Mouse (Mus musculus) left cerebral cortex, adult 2 months (tissue): ENCODE measurements around the gene Hpcal1. TPM values are rescaled to one million over a fixed set of nuclear protein-coding genes. Genes with fewer than 3 reads are reported as not detected.

ENCODE experiments used
- DNase-seq, 2 experiments: peaks; one replicate each; pipeline ENCODE4 v3.0.0; 2021 to 2022; ENCODE audit warnings: low spot score in 2 of 2, mixed read lengths in 1 of 2; ENCODE audit errors: extremely low spot score in 1 of 2
- H3K27ac ChIP-seq: fragments of 200-600 bp; 2 replicates; pipeline ENCODE4 v1.8.1; 2022
- H3K4me3 ChIP-seq: fragments of 200-600 bp; 2 replicates; pipeline ENCODE4 v1.8.1; 2022
- CTCF ChIP-seq: fragments of 200-600 bp; IDR thresholded peaks from 2 replicates; pipeline ENCODE4 v1.8.1; 2022; ENCODE audit warnings: antibody characterized with exemption, mild to moderate bottlenecking, moderate library complexity
- intact Hi-C: fragments of 180-260 bp; cut with DNase I; formaldehyde crosslinking; loops from one replicate; pipeline ENCODE4 v1.15.1; 2025
- total RNA-seq, 2 experiments: library from RNA; stranded (reverse); gene quantifications; 2 replicates each; pipeline ENCODE4 v1.2.3; 2021

Gene Hpcal1
- total RNA-seq, 2 experiments from 2014 or later: 78.5 to 93.8 TPM

GRCm38 (mm10) chr12:17733114-17733904 lies 42.7 kb downstream of the Hpcal1 start:
- Histone ChIP-seq H3K27ac (no peak overlapping the region), H3K4me3 (no peak overlapping the region)
- intact Hi-C loops: loop anchor here (5.0 kb wide), 1 partner anchor 54 kb away; no protein-coding TSS in a partner anchor
- no peak for DNase-seq
- no peak for TF ChIP-seq CTCF

- no peak for TF ChIP-seq CTCF
- DNase-seq: no peak
- Histone ChIP-seq H3K27ac (no peak overlapping the region), H3K4me3 (no peak overlapping the region)
- intact Hi-C loops: no loop called here
Observed at GRCm38 (mm10) chr12:17736396-17736795, 45.7 kb downstream of the Hpcal1 start.

- H3K4me3 ChIP-seq: no peak overlapping the region
- intact Hi-C loops: no loop called here
- no peak overlapping the region for H3K27ac ChIP-seq
- no peak for TF ChIP-seq CTCF
- DNase-seq: no peak
Observed at GRCm38 (mm10) chr12:17736859-17737577, 46.4 kb downstream of the Hpcal1 start.

- no peak overlapping the region for H3K4me3 ChIP-seq
- DNase-seq: no peak
- TF ChIP-seq CTCF: no peak
- intact Hi-C loops: no loop called here
- H3K27ac ChIP-seq: no peak overlapping the region
Observed at GRCm38 (mm10) chr12:17737808-17738207, 47.2 kb downstream of the Hpcal1 start.

GRCm38 (mm10) chr12:17738473-17738872 lies 47.8 kb downstream of the Hpcal1 start:
- no peak overlapping the region for H3K4me3 ChIP-seq
- intact Hi-C loops: no loop called here
- H3K27ac ChIP-seq: no peak overlapping the region
- no peak for TF ChIP-seq CTCF
- no peak for DNase-seq

GRCm38 (mm10) chr12:17740226-17740625 lies 49.6 kb downstream of the Hpcal1 start:
- no peak overlapping the region for H3K4me3 ChIP-seq
- no peak for DNase-seq
- no peak for TF ChIP-seq CTCF
- no peak overlapping the region for H3K27ac ChIP-seq
- intact Hi-C loops: no loop called here

GRCm38 (mm10) chr12:17741637-17742364 lies 51.1 kb downstream of the Hpcal1 start:
- intact Hi-C loops: no loop called here
- no peak overlapping the region for H3K27ac ChIP-seq
- TF ChIP-seq CTCF: no peak
- no peak for DNase-seq
- no peak overlapping the region for H3K4me3 ChIP-seq

- Histone ChIP-seq H3K27ac (no peak overlapping the region), H3K4me3 (no peak overlapping the region)
- intact Hi-C loops: no loop called here
- no peak for DNase-seq
- no peak for TF ChIP-seq CTCF
Observed at GRCm38 (mm10) chr12:17742571-17743321, 52.1 kb downstream of the Hpcal1 start.

- intact Hi-C loops: no loop called here
- no peak overlapping the region for H3K4me3 ChIP-seq
- no peak overlapping the region for H3K27ac ChIP-seq
- no peak for DNase-seq
- no peak for TF ChIP-seq CTCF
Observed at GRCm38 (mm10) chr12:17745431-17745830, 54.8 kb downstream of the Hpcal1 start.

GRCm38 (mm10) chr12:17746725-17747124 lies 56.1 kb downstream of the Hpcal1 start:
- H3K27ac ChIP-seq: no peak overlapping the region

More at GRCm38 (mm10) chr12:17746725-17747124, 56.1 kb downstream of the Hpcal1 start:
- intact Hi-C loops: no loop called here
- no peak for TF ChIP-seq CTCF
- H3K4me3 ChIP-seq: no peak overlapping the region
- DNase-seq: peak in 1 of 2 experiments; percentile 45
